Mouse (Mus musculus) lung, postnatal 0 days (tissue): Measurements from ENCODE around the gene Ube2o. TPM values are rescaled to one million over a fixed set of nuclear protein-coding genes. Genes with fewer than 3 reads are reported as not detected.
A peak's percentile ranks its signal among the peaks of the same experiment; 100 is the strongest.

Source experiments
- ATAC-seq: fragments of 200-750 bp; cut with Nextera tagmentation; 2 replicates; pipeline ENCODE4 v1.8.0; 2017; ENCODE audit warnings: moderate library complexity
- DNase-seq: peaks from one replicate; pipeline ENCODE4 v3.0.0-alpha.2; 2016; ENCODE audit warnings: low spot score
- H3K27ac ChIP-seq: fragments of 300-500 bp; sonication (generic); 2 replicates; pipeline ENCODE4 v1.5.1; 2014; ENCODE audit warnings: antibody characterized with exemption, mild to moderate bottlenecking, low read length, mixed read lengths
- H3K27me3 ChIP-seq: fragments of 300-500 bp; sonication (generic); replicated peaks from 2 replicates; pipeline ENCODE4 v1.6.1; 2014; ENCODE audit warnings: low read length, mixed read lengths; ENCODE audit not compliant: insufficient read depth
- H3K36me3 ChIP-seq: fragments of 300-500 bp; sonication (generic); 2 replicates; pipeline ENCODE4 v1.6.1; 2014; ENCODE audit warnings: low read length, mixed read lengths; ENCODE audit not compliant: insufficient read depth
- H3K4me1 ChIP-seq: fragments of 300-500 bp; sonication (generic); 2 replicates; pipeline ENCODE4 v1.6.1; 2014; ENCODE audit warnings: antibody characterized with exemption, low read depth, low read length, mixed read lengths; ENCODE audit not compliant: insufficient read depth
- H3K4me2 ChIP-seq: fragments of 300-500 bp; sonication (generic); replicated peaks from 2 replicates; pipeline ENCODE4 v1.6.1; 2014; ENCODE audit warnings: low read depth, mild to moderate bottlenecking, low read length, moderate library complexity, mixed read lengths
- H3K4me3 ChIP-seq: fragments of 300-500 bp; sonication (generic); 2 replicates; pipeline ENCODE4 v1.5.1; 2014; ENCODE audit warnings: low read depth, low read length
- H3K9ac ChIP-seq: fragments of 300-500 bp; sonication (generic); replicated peaks from 2 replicates; pipeline ENCODE4 v1.6.1; 2014; ENCODE audit warnings: low read depth, mild to moderate bottlenecking
- H3K9me3 ChIP-seq: fragments of 300-500 bp; sonication (generic); 2 replicates; pipeline ENCODE4 v1.6.1; 2016; ENCODE audit warnings: low read length, mixed read lengths
- CTCF ChIP-seq: IDR thresholded peaks from 2 replicates; pipeline ENCODE4 v1.5.1; 2016; ENCODE audit warnings: antibody characterized with exemption, mild to moderate bottlenecking
- EP300 ChIP-seq: IDR thresholded peaks from 2 replicates; pipeline ENCODE4 v1.6.1; 2016; ENCODE audit warnings: antibody characterized with exemption, mild to moderate bottlenecking, control low read depth
- whole genome bisulfite sequencing: fragments of 180-500 bp; shearing (Covaris S2); extraction: QIAGEN DNeasy Blood & Tissue Kit; methylation state at CpG from one replicate; pipeline ENCODE4 v1.1.7; 2014; 5-methylcytosine and 5-hydroxymethylcytosine counted together
- polyA plus RNA-seq: library from polyadenylated mRNA; unstranded; fragments of >200 nt; fragmentation: Nextera tagmentation; extraction: Ambion mirVana; gene quantifications from 2 replicates; pipeline ENCODE4 v1.2.1, GENCODE M21; 2015

The Ube2o gene
- polyA plus RNA-seq, 1 experiment from 2014 or later, result 9.1 TPM

DNA sequence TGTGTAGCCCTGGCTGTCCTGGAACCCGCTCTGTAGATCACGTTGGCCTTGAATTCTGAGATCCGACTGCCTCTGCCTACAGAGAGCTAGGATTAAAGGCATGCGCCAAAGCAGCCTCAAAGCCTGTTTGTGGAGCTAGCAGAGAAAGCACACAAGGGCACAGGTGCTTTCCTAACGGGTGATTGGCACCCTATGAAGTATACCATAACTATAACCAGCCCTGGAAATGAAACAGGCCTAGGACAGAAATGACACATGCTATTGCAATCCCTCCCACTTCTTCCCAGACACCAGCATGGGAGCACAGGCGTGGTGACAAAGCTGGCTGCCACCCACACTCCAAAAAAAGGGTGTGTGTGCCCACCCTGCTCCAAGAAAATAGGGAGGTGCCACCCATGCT is 68.3 kb downstream of the Ube2o start:
- H3K36me3 ChIP-seq, result no peaks in the 10 kb centered on the region

DNA sequence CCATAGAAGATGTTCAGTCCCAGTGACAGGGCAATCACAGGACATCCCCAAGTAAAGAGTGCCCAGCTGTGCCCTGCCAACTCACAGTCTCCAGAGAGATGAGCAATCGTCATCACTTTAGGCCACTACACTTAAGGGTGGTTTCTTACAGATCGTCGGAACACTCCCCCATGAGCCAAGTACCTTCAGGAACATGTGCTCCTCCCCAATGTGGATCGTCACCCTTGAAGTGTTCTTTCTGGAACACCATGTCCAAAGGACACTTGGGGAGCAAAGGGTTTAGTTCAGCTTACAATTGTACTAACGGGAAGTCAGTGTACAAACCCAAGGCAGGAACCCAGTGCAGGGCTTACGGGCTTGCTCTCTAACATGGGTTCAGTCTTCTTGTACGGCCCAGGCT is 69.1 kb downstream of the Ube2o start:
- H3K27me3 ChIP-seq, result no peaks in the 10 kb centered on the region
- DNase-seq (peak; percentile 42), ATAC-seq (peak; percentile 62; the same call in 1 of the 2 replicates)
- no peak overlapping the region for H3K9ac ChIP-seq
- peak; percentile 96 for TF ChIP-seq EP300
- no peak for TF ChIP-seq CTCF
- H3K36me3 ChIP-seq, result no peaks in the 10 kb centered on the region
- H3K4me1 ChIP-seq, result no peaks in the 10 kb centered on the region
- no peak overlapping the region for H3K4me2 ChIP-seq
- 72% methylated on average over 7 of the region's 7 CpGs for WGBS
- H3K9me3 ChIP-seq, result no peaks in the 10 kb centered on the region
- no peak overlapping the region for H3K27ac ChIP-seq
- no peak overlapping the region for H3K4me3 ChIP-seq

More for the DNA sequence above, 68.3 kb downstream of the Ube2o start:
- H3K27me3 ChIP-seq, result no peaks in the 10 kb centered on the region
- WGBS, result 75% methylated on average over 6 of the region's 6 CpGs
- H3K4me3 ChIP-seq, result no peak overlapping the region
- no peak for ATAC-seq
- TF ChIP-seq EP300 (no peak), CTCF (no peak)
- no peak overlapping the region for H3K4me2 ChIP-seq
- no peaks in the 10 kb centered on the region for H3K9me3 ChIP-seq
- no peak overlapping the region for H3K27ac ChIP-seq
- H3K9ac ChIP-seq, result no peak overlapping the region
- no peaks in the 10 kb centered on the region for H3K4me1 ChIP-seq
- no peak for DNase-seq

DNA sequence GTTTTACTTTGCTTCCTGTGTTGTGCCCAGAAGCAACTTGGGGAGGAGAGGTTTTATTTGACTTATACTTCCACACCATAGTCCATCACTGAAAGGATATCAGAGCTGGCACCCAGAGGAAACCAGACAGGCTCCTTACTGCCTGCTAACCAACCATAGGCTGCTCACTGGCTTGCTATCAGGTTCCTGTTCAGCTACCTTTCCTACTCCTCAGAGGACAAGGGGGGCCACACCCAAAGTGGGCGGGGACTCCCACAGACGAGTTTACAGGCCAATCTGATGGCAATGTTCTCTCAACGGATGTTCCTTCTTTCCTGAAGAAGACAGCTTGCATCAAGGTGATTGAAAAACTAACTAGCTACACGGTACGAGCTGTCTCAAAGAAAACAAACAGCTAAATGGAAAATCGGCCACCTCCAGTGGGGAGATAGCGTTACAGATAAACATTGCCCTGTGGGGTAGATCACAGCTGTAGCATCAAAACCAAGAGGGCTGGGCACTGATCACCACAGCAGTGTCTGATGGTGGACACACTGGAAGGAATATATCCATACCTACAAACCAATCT is 69.9 kb downstream of the Ube2o start:
- H3K36me3 ChIP-seq, result no peaks in the 10 kb centered on the region
- no peak for ATAC-seq
- H3K9me3 ChIP-seq, result no peaks in the 10 kb centered on the region
- 47% methylated on average over 7 of the region's 7 CpGs for WGBS
- no peak overlapping the region for H3K4me3 ChIP-seq
- DNase-seq, result no peak
- no peak overlapping the region for H3K4me2 ChIP-seq
- H3K27me3 ChIP-seq, result no peaks in the 10 kb centered on the region
- TF ChIP-seq CTCF (no peak), EP300 (no peak)
- no peak overlapping the region for H3K27ac ChIP-seq
- H3K9ac ChIP-seq, result no peak overlapping the region
- H3K4me1 ChIP-seq, result no peaks in the 10 kb centered on the region

DNA sequence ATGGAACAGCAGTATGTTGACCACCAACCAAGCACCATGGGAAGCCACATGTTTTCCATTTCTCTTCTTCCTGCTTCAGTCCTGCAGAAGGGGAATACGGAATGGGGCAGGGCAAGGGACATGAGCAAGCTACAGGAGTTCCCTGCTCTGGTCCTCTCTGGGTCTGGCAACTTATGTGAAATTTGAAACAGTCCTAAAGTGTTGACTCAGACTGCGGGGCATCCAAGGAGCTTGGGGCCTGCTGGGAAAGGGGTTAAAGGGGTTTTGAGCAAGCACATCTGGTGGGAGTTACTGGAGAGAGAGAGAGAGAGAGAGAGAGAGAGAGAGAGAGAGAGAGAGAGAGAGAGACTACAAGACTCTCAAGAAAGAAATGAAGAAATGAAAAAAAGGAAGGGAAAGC is 72.6 kb downstream of the Ube2o start:
- Histone ChIP-seq H3K9ac (no peak overlapping the region), H3K27ac (no peak overlapping the region), H3K9me3 (no peaks in the 10 kb centered on the region), H3K4me3 (no peak overlapping the region), H3K4me2 (no peak overlapping the region), H3K4me1 (no peaks in the 10 kb centered on the region), H3K27me3 (no peaks in the 10 kb centered on the region), H3K36me3 (no peaks in the 10 kb centered on the region)
- DNase-seq, result peak; percentile 41
- TF ChIP-seq EP300, result no peak
- 42% methylated on average over 2 of the region's 2 CpGs for WGBS
- no peak for ATAC-seq

DNA sequence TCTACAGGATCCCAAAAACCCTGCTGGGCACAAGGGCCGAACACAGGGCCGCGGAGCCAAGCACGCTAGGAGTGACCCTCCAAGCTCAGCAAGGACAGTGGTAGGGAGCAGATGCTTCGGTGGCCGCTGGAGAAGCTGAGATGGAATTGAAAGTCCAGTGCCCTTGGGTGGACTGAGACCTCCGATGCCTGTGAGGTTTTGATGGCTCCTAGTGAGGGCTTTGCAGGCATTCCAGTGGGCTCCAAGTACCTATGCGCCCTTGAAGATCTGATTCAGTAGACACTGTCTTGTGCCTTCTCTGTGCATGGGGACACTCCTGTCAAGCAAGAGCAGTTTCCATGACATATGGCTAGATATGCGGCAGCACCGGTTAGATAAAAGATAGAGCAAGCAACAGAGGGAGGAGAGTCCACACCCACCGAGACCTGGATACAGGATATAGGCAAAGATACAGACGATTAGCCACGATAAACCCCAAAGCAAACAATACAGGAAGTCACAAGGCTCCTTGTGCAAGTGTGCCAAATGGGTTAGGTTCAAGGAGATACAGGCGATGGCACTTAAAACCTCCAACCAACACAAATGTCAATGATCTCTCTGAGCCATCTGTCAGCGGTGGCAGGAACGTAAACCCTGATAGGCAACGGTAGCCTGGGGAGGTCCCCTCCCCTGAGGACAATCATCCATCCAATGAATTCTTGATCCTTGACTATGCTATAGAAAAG is 74.9 kb downstream of the Ube2o start:
- TF ChIP-seq CTCF (no peak), EP300 (no peak)
- Histone ChIP-seq H3K4me3 (no peak overlapping the region), H3K9ac (no peak overlapping the region), H3K4me2 (no peak overlapping the region), H3K27me3 (no peaks in the 10 kb centered on the region), H3K4me1 (no peaks in the 10 kb centered on the region), H3K9me3 (no peaks in the 10 kb centered on the region), H3K27ac (no peak overlapping the region), H3K36me3 (no peaks in the 10 kb centered on the region)
- DNase-seq, result no peak
- WGBS, result 71% methylated on average over 17 of the region's 17 CpGs
- no peak for ATAC-seq

DNA sequence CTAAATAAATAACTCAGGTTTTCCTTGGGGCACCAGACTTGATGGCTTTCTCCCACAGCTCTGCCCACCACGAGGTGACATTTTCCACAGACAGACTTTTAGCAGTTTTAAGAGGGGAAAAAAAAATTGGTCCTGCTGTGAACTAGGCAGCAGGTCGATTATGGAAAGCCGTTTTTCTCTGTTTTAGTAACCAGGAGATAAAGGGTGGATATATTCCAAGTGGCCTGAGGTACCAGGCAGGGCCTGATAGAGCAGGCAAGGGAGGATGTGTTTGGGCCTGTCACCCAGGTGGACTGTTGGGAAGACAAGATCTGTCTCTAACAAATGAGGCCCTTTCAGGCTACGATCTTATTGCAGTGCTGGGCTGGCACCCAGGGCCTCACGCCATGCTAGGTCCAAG is 75.7 kb downstream of the Ube2o start:
- Histone ChIP-seq H3K9ac (no peak overlapping the region), H3K27me3 (no peaks in the 10 kb centered on the region), H3K36me3 (no peaks in the 10 kb centered on the region), H3K4me1 (no peaks in the 10 kb centered on the region), H3K4me3 (no peak overlapping the region), H3K4me2 (no peak overlapping the region), H3K9me3 (no peaks in the 10 kb centered on the region), H3K27ac (no peak overlapping the region)
- no peak for TF ChIP-seq CTCF
- no peak for TF ChIP-seq EP300
- WGBS, result 69% methylated on average over 5 of the region's 5 CpGs
- DNase-seq (no peak), ATAC-seq (no peak)
